Mouse (Mus musculus): ENCODE results near the gene Abce1.
"Not testable (repeated sequence)": the region's sequence is repeated elsewhere in the genome, so short reads cannot be mapped to it uniquely, and the experiment has no call there.

Abce1 gene

DNA sequence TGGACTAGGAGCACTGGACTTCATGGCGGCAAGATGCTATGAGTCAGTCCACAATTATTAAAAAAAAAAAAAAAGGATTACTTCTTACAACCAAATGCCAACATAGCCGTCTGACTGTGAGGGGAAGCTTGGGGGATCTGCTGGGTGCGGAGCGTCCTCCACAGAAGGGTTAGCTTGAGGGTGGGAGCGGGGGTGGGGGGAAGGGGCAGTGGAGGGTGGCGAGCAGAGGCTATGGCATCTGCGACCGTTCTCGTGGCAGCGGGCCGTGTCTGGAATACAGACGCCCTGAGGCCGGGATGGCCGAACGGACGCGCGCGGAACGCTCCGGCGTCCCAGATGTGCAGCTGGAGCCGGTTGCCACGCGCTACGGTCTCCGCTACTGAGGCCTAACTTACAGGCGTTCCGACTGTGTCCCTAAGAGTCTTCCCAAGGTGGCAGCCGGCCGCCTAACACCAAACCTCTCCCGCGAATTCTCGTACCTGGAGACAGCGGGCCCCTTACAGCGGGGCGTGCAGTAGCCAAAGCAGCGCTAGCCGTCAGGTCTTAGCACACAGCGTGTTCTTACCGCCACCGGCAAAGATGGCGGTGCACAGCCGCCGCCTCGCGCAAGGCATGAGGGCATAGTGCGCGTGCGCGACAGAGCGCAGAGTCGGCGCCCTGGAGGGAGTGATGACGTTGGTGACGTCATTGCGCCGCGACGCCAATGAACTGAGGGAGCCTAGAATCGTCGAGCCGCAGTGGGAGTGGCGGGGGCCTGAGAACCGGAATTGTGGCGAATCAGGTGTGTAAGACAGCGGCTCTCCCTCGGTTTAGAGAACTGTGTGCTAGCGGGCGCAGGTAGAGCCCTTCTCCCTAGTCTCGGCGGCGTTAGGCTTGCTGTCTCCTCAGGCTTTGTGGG is at the start of gene Abce1, which contains the start of gene Anapc10:
Gene Abce1, minus strand, starts transcription at position 677 of the 898 bp plus-strand sequence.
Gene Anapc10, plus strand, starts transcription at position 757 of the 898 bp plus-strand sequence.
- peak; percentile 58 for DNase-seq (ENCODE audit: extremely low read depth, low read depth, low spot score)

DNA sequence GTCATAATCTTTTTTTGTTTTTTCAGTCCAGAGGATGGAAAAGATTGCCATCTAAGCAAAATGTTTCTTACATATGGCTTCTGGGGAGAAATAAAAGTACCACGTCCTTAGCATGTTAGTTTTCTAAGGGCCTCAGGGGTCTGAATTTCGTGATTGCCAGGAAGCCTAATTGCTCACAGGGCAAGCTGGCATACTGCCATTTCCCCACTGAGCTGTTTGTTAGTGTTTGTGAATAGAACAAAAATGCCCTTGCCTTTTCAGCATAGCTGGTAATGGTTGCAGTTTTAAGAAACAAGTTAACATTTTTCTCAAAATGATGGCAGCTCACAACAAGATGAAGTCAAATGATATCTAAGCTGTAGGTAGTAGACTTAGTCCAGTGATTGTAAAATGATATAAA is 38.8 kb upstream of the Abce1 start:
- no peak for DNase-seq (ENCODE audit: extremely low read depth, low read depth, low spot score)

- DNase-seq (ENCODE audit: extremely low read depth, low read depth, low spot score) = no peak
These were observed 37.1 kb upstream of the Abce1 start for GRCm38 (mm10) chr8:79748591-79748990.

DNA sequence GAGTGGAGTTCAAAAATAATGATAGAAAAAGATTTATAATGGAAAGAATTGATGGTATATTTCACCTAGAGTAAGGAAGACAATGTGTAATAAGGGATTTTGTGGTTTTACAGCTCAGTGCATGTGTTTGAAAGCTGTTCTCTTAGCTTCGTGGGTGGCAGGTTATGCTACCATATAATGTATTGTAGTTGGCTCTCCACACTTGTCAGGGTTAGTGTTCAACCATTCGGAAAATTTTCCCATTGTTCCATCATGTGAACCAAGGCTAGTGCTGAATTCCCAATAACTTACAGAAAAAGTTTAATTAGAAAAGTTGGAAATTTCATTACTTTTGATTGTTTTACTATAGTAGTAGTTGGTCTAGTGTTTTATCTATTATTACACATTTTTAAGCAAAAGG is 36.6 kb upstream of the Abce1 start:
- DNase-seq (ENCODE audit: extremely low read depth, low read depth, low spot score) = no peak

DNA sequence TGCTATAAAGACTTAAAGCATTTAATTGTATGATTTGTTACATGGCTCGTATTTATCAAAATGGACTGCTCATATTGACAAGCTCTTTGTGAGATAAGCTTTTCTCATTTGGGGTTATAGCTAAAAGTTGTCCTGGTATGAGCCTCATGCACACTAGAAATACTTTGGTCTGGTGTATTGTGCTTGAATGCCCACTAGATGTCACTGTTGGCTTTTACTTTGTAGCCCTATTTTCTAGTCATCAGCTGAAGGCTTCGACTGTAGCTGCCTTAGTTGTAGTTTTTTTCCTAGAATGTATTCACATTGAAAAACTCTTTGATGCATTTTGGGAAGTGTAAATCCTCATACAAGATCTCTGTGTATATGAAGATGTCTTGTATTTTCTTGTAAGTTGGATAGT is 22.8 kb upstream of the Abce1 start:
- DNase-seq (ENCODE audit: extremely low read depth, low read depth, low spot score) = no peak

GRCm38 (mm10) chr8:79727900-79728299 is 16.4 kb upstream of the Abce1 start:
- DNase-seq (ENCODE audit: extremely low read depth, low read depth, low spot score) = no peak

DNA sequence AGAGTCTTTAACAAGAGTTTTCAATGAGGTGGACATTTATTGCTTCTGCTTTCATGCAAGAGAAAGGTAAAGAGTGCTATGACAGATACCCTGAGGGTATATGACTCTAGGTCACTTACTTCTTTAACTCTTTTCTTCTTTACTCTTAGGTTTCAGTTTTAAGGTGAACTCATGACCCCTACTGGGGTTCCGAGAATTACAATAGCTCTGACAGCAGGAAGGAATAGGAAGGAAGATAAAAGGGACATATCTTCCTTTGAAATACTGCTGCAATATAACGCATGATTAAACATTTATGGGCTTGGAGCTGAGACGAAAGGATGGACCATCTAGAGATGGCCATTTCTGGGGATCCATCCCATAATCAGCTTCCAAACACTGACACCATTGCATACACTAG is 13.0 kb upstream of the Abce1 start:
- DNase-seq (ENCODE audit: extremely low read depth, low read depth, low spot score) = no peak

DNA sequence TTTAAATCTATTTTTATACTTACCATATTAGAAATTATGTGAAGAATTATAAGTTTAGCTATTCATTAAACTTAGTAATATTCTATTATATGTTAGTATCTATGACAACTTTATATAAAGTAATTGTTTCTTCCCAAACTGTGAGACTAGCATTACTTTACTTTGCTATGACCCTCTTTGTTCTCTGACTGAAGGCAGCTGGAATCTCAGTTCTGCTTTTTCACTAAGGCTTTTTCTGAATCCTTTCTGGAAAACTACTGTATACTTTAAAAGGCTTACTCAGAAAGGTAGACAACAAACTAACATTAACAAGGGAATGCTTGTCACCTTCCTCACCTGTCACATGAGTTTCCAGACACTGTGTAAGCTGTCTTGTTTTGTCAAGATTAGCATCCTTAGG is 11.8 kb upstream of the Abce1 start:
- DNase-seq (ENCODE audit: extremely low read depth, low read depth, low spot score) = no peak

- no peak for DNase-seq (ENCODE audit: extremely low read depth, low read depth, low spot score)
These were observed 10.0 kb upstream of the Abce1 start for GRCm38 (mm10) chr8:79721537-79721936.

GRCm38 (mm10) chr8:79712676-79713075 is 1.1 kb upstream of the Abce1 start:
- DNase-seq (ENCODE audit: extremely low read depth, low read depth, low spot score) = no peak

GRCm38 (mm10) chr8:79706687-79707086 is 4.9 kb downstream of the Abce1 start:
- DNase-seq (ENCODE audit: extremely low read depth, low read depth, low spot score) = no peak

- DNase-seq (ENCODE audit: extremely low read depth, low read depth, low spot score) = no peak
These were observed 19.0 kb downstream of the Abce1 start for GRCm38 (mm10) chr8:79692531-79692930.

DNA sequence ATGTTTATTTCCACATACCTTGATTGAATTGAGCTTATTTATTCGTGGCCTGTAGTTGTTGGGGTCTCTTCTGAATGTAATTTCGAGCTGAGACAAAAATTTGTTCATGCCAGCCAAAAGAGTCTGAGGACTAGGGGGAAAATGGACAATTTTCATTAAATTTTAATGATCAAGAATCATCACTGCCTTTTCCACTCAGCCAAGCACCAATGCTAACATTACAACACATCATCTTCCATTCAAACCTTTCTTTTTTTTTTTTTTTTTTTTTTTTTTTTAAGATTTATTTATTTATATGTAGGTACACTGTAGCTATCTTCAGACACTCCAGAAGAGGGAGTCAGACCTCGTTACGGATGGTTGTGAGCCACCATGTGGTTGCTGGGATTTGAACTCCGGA is 25.6 kb downstream of the Abce1 start:
- not testable (repeated sequence) for DNase-seq (ENCODE audit: extremely low read depth, low read depth, low spot score)

DNA sequence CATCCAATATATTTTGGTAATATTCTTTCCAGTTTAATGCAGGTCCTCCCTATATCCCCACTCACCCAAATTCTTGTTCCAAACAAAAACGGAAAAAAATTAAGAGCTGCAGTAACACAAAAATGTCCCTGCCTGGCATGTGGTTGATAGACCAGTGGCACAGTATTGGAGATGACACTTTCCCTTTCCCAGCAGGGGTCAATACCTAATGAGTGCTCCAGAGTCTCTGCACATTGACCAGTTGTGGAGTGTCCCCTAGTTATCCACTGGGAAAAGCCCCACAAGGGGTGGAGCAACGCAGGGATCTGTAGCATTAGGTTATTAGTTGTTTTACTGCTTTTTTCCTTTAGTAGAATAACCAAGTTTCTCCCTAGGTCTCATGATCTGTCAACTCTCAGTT is 30.6 kb downstream of the Abce1 start:
- no peak for DNase-seq (ENCODE audit: extremely low read depth, low read depth, low spot score)

DNA sequence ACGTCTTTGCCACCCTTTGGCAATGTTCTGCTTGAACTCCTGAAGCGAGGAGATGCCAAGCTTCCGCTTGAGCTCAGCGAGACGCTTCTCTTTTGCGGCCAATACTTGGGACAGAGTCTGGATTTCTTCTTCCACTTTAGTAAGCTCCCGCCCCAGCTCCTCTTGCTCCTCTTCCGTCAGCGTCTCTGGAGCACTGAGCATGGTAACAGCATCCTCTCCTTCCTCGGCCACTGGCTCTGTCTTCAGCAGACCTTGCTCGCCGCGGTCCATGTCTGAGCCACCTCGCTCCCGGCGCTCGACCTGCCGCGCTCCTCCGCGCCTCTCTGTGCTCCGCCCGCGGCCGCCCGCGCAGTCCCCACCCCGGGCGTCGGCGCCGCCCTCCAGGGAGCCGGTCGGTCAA is 31.0 kb downstream of the Abce1 start:
- no peak for DNase-seq (ENCODE audit: extremely low read depth, low read depth, low spot score)

GRCm38 (mm10) chr8:79680083-79680482 is 31.5 kb downstream of the Abce1 start:
- DNase-seq (ENCODE audit: extremely low read depth, low read depth, low spot score) = not testable (repeated sequence)

DNA sequence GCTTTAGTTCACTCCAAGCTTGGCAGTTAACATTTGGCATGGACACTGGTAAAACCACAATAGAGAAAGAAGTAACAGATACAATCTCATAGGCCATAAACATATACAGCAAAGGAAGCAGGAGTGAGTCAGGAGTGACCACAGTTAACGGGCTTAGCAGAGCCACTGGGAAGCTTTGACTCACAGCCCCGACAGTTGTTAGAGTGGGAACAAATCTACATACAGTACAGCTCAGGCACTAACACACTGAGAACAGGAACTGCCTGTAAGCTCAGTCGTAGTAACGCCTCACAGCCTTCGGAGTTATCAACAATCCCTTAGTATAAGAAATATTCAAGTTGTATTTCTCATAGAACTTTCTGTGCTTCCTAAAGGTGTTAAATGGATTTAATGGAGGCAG is 32.5 kb downstream of the Abce1 start:
- no peak for DNase-seq (ENCODE audit: extremely low read depth, low read depth, low spot score)

GRCm38 (mm10) chr8:79676461-79676860 is 35.1 kb downstream of the Abce1 start:
- DNase-seq (ENCODE audit: extremely low read depth, low read depth, low spot score) = peak; percentile 91

GRCm38 (mm10) chr8:79658715-79659114 is 52.8 kb downstream of the Abce1 start:
- not testable (repeated sequence) for DNase-seq (ENCODE audit: extremely low read depth, low read depth, low spot score)

GRCm38 (mm10) chr8:79653736-79654135 is 57.8 kb downstream of the Abce1 start:
- DNase-seq (ENCODE audit: extremely low read depth, low read depth, low spot score) = no peak

- no peak for DNase-seq (ENCODE audit: extremely low read depth, low read depth, low spot score)
These were observed 61.3 kb downstream of the Abce1 start for GRCm38 (mm10) chr8:79650158-79650814.

DNA sequence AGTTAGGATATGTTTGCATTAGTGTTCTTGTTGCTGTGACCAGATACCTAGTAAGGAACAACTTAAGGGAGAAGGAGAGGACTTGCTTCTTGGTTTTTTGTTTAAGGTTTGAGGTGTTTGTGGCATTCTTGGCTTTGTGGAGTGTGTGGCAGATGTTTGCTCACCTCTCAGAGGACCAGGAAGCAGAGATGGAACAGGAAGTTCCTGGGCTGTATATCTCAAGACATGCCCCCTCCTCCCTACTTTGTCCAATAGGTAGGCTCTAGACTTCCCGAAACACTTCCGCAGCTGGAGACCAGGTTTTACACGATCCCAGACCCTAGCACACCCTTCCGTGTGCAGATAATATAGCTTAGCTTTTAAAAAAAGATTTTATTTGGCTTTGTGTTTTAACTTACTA is 62.0 kb downstream of the Abce1 start:
- DNase-seq (ENCODE audit: extremely low read depth, low read depth, low spot score) = no peak
